Mouse (Mus musculus) cerebellum, adult 18-20 months (tissue): ENCODE results near the gene Kcmf1.

Experiments
- DNase-seq, 2 experiments: peaks; one replicate each; pipeline ENCODE4 v3.0.0; 2021

Gene Kcmf1

DNA sequence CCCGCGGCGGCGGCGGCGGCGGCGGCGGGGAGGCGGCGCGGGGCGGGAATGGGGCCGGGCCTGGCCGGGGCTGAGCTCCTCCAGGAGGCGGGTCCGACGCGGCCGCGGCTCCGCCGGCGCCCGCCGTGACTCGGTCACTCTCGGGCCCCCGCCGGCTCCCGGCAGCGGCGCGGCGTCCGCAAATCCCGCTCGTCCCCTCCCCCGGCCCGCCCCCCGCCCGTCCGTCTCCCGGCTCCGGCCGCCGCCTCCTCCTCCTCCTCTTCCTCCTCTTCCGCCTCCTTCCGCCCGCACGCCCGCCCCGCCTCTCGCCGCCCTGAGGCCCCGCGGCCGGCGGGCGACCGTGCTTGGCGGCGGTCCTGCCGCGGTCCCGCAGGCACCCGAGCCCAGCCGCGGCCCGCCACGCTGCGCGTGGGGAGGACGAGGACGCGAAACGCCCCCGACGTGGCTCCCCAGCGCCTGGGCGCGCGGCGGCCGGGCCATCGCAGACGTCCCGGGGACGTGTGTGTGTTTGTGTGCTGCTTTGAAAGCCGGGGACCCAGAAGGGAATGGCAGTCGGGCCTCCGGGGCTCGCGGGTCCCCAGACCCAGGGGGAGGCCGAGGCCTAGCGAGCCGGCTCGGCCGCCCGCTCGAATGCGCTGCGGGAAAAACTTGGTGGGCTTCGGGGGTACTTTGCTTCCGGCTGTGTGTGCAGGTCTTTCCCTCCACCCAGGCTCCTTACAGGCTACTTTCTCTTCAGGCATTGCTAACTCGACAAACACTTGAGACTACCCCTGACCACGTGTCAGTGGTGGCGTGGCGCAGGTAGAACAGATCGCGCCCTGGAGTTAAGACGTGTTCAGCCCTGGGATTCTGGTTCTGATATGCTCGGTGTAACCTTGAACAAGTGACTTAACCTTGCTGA lies at the start of gene Kcmf1:
TSS of gene Kcmf1 (minus strand) at position 199 of the 901 bp plus-strand sequence.
- peak; percentile 77 to 82 for DNase-seq

DNA sequence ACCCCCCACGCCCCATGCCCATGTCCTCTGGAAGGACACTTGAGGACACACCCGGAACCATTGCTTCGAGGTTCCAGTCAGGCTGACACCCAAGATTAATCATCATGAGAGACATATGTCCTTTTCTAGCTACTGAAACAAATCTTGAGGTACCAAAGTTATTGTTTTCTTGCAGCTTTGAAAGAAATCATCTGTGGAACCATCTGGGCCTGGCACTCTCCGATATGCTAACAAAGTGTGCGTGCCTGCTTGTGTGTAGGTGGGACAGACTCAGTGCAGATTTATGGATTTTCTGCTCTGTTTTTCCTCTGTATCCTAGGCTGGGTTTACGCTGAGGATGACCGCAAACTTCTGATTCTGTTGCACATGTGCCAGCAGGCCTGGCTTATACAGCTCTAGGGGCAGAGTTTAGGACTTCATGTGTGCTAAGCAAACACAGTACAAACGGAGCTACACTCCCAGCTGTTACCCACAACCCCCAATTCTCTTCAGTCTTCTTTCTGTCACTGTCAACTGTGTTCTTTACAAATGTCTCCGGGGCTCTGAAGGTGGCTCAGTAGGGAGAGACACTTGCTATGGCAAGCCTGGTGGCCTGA lies 49.5 kb upstream of the Kcmf1 start:
- no peak for DNase-seq

DNA sequence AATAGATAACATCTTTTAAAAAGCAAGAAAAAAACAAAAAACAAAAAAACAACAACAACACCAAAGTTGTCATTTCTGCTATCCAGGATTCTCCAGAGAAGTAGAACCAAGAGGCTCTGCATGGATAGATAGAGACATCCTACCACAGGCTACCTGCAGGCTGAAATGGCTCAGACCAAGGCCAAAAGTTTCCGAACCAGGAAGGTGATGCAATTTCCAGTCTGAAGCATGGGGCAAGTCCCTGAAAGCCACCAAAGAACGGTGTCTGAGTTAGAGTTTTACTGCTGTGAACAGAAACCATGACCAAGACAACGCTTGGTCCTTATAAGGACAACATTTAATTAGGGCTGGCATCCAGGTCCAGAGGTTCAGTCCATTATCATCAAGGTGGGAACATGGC lies 48.6 kb upstream of the Kcmf1 start:
- no peak for DNase-seq

DNA sequence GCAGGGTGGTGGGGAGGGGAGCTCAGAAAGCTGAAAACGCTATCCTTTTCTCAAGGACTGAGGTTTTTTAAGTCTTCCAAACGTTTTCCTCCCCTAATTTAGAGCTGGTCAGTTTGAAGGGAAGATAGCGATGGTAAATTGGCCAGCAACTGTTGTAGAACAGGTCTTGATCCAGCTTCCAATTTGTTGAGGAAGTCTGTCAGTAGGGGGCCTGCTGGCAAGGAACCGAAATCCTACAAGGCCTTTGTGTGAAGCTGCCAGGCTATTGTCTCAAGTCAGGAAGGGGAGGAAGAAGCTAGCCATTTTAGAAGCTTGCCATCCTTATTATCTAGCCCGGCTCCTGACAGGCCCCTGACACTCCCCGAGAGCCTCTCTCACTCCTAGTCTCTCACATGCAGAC lies 48.2 kb upstream of the Kcmf1 start:
- peak in 1 of 2 experiments; percentile 25 for DNase-seq

DNA sequence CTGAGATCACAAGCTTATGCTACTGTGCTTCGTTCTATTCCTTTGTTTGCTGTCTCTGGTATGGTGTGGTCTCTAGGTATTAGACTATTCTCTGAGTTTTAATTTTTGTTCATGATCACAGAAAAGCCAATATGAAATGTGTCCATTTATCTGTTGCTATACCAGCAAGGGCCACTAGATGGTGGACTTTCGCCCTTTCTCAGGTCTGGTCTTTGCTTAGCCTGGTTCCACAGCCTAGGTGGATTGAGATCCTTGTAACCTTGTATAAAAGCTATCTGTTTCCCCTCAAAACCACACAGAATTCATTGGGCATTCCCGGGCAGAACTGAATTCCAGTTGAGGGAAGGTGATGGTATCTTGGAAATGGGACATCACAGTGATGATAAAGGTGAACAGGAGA lies 40.7 kb upstream of the Kcmf1 start:
- DNase-seq: peak; percentile 66 to 79

DNA sequence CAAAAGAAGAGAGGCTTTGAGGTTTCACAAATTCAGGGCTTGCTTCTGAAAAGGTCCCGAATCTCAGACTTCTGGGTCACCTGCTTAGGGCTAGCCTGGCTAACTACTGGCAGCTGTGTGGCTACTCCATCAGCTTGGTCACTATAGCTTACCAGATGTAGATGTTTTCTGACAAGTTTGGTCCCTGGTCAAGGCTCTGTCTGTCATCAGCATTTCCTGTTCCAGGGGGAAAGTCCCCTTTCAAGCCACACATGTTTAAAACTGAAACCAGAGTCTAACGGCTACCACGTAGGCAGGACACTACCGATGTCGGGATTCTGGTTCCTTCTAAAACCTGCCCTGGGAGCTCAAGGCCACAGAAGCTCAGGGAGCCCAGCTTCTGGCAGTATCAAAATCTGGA lies 38.1 kb upstream of the Kcmf1 start:
- no peak for DNase-seq

DNA sequence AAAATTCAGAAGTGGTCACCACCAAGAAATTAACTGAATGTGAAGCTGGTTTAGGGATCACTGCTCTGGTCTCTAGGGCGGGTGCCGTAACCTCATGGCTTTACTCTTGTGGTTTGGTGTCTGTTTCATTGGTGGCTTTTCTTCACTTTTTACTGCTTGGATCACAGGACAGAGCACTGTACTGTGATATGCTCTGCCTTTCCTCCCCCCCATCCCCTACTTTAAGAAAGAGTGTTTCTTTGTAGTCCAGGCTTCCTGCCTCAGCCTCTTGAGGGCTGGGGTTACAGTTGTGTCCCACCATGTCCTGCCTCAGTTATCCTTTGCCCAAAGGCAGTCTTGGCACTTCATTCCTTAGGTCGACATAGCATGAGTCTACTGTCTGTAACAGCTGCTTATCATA lies 37.7 kb upstream of the Kcmf1 start:
- no peak for DNase-seq

DNA sequence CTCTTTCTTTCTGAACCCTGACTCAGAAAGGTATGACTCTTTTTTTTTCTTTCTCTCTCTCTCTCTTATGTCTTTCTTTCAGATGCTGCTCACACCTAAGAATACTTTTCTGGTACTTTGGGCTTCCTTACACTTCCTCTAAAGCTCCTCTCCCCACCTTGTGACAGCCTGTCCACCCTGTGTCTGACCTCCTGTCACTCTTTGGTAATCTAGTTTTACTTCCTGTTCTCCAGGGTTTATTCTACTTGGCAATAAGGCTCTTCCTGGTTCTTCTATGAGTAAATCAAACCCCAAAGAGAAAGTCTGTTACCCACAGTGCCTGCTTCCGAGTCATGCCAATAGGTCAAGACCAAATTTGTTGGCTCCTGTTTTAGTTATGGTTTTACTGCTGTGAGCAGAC lies 33.2 kb upstream of the Kcmf1 start:
- DNase-seq: no peak

DNA sequence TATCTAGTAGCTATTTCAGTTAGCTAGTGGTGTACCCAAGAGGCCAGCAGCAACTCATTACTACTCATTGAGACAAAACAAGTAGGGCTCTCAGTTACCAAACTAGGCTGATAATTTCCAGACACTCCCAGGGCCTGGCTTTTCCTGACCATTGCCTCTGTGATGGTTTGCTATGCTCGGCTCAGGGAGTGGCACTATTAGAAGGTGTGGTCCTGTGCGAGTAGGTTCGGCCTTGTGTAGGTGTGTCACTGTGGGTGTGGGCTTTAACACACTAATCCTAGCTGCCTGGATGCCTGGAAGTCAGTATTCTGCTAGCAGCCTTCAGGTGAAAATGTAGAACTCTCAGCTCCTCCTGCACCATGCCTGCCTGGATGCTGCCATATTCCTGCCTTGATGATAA lies 31.8 kb upstream of the Kcmf1 start:
- DNase-seq: no peak

DNA sequence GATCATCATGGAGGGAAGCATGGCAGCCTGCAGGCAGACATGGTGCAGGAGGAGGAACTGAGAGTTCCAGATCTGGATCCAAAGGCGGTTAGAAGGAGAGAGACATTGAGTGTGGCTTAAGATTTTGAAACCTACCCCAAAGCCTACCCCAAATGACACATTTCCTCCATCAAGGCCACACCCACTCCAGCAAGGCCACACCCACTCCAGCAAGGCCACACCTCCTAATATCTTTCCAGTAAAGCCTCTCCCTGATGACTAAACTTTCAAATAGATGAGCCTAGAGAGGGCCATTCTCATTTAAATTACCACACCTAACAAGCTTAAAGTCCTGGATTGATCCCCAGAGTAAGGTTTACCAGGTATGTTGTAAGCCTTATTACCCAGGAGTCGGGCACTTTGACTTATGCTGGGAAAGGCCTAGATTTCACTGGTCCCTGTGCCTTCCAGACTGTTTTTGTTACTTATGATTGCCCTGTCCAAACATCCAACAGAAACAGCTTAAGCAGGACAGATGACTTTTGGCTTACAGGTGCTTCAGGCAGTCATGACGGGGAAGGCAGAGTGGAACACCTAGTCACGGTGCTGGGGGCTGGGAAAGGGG lies 30.1 kb upstream of the Kcmf1 start:
- no peak for DNase-seq

DNA sequence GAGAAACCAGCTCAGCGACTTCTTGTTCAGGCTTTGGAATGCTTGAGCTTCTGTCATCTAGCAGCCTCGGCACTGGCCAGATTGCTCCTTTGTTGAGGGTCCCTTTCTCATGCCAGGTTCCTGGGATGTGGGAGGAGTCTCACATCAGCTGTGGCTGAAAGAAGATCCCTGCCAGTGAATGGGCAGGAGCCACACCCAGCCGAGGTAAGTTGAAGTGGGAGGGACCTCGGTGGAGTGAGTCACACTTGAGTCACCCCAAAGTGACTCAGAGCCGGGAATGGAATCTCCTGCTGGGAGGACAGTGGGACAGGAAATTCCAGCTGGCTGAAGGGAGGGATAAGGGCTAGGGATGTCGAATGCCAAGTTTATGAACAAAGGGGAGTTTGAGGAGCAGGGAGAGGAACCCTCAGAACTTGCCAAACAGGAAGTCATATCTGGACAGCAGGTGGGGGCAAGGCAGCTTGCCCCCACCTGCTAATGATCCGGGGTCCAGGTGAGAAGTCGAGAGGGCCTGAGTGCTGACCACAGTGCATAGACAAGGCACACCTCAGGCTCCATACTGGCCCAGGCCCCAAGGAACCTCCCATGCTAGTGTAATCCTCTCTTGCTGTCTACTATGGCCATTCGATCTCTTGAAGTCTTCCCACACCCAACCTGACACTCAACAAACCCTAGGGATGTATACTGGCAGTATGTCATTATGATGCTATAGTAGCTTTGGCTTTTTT lies 27.1 kb upstream of the Kcmf1 start:
- DNase-seq: peak; percentile 6 to 20

DNA sequence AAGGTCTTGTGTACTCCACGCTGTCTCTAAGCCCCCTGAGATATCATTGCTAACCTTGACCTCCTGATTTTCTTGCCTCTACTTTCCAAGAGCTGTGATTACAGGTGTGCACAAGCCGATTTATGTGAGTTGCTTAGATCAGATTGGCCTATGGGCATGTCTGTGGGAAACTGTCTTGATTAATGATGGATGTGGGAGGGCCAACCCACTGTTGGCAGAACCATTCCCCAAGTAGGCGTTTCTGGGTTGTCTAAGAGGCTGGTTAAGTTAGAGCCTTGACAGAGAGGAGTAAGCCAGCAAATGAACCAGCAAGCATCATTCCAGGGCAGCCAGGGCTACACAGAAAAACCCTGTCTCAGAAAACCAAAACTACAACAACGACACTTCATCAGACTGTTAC lies 26.3 kb upstream of the Kcmf1 start:
- DNase-seq: no peak

DNA sequence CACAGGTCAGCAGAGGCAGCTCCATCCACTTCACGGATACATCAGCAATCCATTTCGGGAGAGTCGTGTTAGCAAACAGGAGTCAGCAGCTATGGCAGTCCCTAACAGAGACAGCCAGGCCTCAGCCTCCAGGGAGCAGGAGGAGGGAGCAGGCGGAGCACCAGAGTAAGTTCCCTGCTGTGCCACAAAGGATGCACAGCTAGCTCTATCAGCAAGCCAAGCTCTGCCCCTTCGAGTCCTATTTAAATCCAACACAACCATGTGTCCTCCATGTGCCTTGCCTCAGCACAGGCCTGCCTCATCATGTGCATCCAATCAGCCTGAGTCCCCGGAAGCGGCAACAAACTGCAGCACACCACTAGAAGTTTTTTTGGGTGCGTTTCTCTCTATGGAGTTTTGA lies 23.6 kb upstream of the Kcmf1 start:
- no peak for DNase-seq

DNA sequence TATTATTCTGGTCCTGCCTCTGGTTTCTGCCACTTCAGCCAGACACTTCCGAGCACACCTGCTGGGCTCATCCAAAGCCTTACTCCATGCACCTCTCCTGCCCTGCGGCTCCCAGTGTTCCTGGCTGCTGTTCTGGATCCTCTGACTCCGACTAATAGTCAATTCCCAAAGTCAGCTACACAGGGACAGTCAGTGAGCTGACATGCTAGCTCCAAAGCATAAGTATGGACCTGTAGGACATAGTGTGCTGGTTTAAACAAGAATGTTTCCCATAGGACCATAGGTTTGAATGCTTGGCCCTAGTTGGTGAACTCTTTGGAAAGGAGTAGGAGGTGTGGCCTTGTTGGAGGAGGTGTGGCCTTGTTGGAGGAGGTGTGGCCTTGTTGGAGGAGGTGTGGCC lies 21.3 kb upstream of the Kcmf1 start:
- DNase-seq: no peak

DNA sequence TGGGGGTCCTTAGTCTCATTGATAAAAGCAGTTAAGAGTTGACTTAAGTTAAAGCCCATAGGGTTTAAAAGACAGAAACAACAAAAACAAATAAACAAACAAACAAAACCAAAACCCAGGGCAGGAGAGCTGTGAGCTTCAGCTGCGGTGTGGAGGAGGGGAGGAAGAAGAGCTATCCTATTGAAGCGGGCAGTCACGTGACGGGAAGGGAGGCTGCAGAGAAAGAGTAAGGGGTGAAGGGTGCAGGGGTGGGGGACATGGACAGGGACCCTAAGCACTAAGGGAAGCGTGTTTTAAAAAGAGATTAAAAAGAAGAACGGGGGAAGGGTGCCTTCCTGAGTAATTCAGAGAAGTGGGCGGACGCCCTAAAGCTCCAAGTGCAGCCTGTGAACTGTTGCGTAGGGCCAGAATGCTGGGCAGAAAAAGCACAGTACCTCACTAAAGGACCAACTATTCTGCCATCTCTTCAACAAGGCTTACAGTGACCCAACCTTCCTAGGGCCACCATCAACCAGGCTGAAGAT lies 18.8 kb upstream of the Kcmf1 start:
- DNase-seq: no peak

DNA sequence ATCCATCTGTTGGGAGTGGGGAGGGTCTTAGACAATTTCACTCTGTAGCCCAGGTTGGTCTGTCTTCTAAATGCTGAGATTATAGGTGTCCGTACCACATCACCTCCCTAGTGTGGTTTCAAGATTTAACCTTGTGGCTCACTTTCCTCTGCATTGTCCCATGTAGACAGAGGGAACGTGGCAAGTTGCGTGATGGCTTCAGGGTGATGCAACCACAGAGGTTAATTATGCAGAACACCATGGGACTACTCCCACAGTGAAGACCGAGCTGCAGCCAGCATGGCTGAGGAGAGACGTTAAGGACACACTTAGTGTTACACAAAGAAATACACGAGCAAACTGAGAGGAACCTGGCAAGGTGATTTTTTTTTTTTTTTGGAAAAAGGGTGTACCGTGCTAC lies 16.6 kb upstream of the Kcmf1 start:
- DNase-seq: no peak

DNA sequence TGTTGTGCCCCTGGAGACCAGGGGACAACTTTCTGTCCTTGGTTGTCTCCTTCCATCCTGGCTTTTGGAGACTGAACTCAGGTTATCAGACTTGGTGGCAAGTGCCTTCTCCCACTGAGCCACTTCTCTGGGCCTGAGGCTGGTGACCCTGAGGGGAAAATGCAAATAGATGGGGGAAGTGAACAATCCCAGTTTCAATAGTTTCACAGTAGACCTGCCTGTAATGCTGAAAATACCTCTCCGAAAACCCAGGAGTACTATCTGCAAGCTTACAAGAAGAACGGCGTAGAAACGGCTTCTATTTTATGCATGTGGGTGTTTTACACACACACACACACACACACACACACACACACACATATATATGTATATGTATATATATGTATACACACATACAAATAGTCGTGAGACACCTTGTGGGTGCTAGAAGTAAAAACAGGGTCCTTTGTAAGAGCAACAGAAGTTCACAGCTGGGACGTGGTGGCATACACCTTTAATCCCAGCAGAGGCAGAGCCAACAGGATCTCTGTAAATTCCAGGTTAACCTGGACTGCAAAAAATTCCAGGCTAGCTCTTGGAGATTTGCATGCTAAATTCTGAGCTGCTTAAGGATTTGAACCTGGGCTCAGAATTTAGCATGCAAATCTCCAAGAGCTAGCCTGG lies 14.4 kb upstream of the Kcmf1 start:
- DNase-seq: no peak

DNA sequence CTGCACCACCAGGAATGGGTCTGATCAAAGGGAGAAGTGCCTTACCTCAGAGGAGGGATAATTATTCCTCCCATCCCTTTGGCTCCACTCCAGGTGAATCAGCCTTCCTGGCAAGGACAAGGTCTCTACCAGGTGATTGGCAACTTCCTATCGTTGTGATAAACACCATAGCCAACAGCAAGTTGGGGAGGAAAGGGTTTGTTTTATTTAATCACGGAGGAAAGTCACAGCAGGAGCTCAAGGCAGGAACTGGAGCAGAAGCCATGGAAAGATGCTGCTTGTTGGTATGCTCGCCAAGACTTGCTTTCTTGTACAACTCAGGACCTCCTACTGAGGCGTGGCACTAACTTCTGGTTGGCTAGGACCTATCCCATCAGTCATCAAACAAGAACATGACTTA lies 11.5 kb upstream of the Kcmf1 start:
- DNase-seq: no peak

DNA sequence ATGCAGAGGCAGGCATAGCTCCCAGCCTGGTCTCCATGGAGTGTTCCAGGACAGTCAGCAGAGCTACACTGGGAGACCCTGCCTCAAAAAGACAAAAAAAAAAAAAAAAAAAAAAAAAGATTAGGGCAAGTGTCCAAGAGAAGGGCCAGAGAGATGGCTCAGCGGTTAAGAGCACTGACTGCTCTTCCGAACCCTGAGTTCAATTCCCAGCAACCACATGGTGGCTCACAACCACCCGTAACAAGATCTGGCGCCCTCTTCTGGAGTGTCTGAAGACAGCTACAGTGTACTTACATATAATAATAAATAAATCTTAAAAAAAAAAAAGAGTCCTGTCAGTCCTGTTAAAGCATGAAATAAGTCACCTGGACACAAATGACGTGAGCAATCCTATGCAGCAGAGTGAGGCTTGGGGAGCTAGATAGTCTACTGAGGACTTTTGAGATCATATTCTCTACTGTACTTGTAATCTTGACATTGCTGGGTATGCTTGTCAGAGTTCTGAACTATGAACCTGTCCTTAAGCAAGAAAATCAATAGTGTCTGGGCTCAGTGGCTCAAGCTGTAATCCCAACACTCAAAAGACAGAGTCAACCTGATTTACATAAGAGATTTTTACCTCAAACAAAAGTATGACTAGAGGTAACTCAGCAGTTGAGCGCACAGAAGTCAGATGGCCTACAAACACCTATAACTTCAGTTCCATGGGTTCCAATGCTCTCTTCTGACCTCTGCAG lies 2.6 kb upstream of the Kcmf1 start:
- no peak for DNase-seq

DNA sequence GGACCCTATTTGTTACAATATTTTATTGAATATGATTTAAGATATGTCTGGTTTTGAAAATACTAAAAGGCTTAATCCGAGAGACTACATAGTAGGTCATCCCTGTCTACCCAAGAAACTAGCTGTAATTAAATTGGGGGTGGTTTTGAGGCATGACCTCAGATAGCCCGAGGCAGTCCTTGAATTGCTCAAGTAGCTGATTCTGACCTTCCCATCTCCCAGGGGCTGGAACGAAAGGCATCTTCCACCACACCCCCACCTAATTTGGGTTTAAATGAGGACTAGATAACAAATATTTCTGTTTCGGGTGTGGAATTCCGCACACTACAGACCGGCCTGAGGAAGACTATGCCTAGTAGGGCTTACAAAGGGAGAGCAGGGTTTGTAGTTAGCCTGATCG lies 1.2 kb upstream of the Kcmf1 start:
- DNase-seq: no peak

DNA sequence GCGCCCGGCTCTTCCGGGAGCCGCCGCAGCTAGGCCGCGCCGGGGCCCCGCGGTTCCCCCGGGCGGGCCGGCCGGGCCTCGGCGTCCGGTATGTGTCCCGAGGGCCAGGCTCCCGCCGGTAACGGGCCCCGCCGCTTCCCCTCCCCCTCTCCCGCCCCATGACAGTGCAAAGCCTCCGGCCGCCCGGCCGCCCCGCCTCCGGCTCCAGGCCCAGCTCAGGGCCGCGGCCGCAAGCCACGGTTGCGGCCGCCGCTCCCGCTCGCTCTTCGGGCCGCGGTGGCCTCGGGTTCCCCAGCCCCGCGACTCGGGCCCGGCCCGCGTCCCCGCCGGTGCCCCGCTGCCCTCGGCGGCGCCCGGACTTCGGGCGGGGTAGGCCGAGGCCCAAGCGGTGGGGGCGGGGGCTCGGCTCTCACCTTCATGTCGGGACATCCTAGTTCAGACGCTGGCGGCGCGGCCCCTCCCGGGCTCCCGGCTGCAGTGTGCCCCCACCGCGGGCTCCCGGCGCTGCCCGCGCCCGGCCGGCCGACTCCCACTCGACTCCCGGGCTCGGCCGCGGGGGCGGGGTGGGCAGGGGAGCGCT lies 488 bp downstream of the Kcmf1 start:
- peak; percentile 68 to 69 for DNase-seq
